Mouse (Mus musculus) limb, embryonic 15.5 days (tissue): ENCODE results near the gene Bcas3. TPM values are rescaled to one million over a fixed set of nuclear protein-coding genes. Genes with fewer than 3 reads are reported as not detected.

Experiments
- ATAC-seq: fragments of 200-750 bp; cut with Nextera tagmentation; 2 replicates; pipeline ENCODE4 v1.8.0; 2017; ENCODE audit warnings: low read depth, moderate TSS enrichment; ENCODE audit not compliant: insufficient number of reproducible peaks, low FRiP score, low TSS enrichment
- H3K27ac ChIP-seq: fragments of 300-500 bp; sonication (generic); 2 replicates; pipeline ENCODE4 v1.5.1; 2015; ENCODE audit warnings: moderate library complexity, mild to moderate bottlenecking, inconsistent platforms
- H3K27me3 ChIP-seq: fragments of 300-500 bp; sonication (generic); 2 replicates; pipeline ENCODE4 v1.6.1; 2015; ENCODE audit warnings: inconsistent platforms
- H3K36me3 ChIP-seq: fragments of 300-500 bp; sonication (generic); 2 replicates; pipeline ENCODE4 v1.6.1; 2015; ENCODE audit warnings: inconsistent platforms
- H3K4me1 ChIP-seq: fragments of 300-500 bp; sonication (generic); 2 replicates; pipeline ENCODE4 v1.6.1; 2015; ENCODE audit warnings: inconsistent platforms
- H3K4me2 ChIP-seq: fragments of 300-500 bp; sonication (generic); 2 replicates; pipeline ENCODE4 v1.6.1; 2015; ENCODE audit warnings: mild to moderate bottlenecking, inconsistent platforms
- H3K4me3 ChIP-seq: fragments of 300-500 bp; sonication (generic); 2 replicates; pipeline ENCODE4 v1.5.1; 2015; ENCODE audit warnings: mild to moderate bottlenecking, inconsistent platforms
- H3K9ac ChIP-seq: fragments of 300-500 bp; sonication (generic); 2 replicates; pipeline ENCODE4 v1.6.1; 2015; ENCODE audit warnings: inconsistent platforms
- H3K9me3 ChIP-seq: fragments of 300-500 bp; sonication (generic); 2 replicates; pipeline ENCODE4 v1.6.1; 2016; ENCODE audit warnings: inconsistent platforms
- WGBS: fragments of 180-500 bp; shearing (Covaris S2); methylation state at CpG from one replicate; pipeline ENCODE4 v1.1.7; 2015; 5-methylcytosine and 5-hydroxymethylcytosine counted together
- polyA plus RNA-seq: library from polyadenylated mRNA; unstranded; fragments of >200 nt; fragmentation: Nextera tagmentation; extraction: Ambion mirVana; gene quantifications from 2 replicates; pipeline ENCODE4 v1.2.1, GENCODE M21; 2015

Gene Bcas3
- polyA plus RNA-seq, 1 experiment from 2014 or later: 23.6 TPM

DNA sequence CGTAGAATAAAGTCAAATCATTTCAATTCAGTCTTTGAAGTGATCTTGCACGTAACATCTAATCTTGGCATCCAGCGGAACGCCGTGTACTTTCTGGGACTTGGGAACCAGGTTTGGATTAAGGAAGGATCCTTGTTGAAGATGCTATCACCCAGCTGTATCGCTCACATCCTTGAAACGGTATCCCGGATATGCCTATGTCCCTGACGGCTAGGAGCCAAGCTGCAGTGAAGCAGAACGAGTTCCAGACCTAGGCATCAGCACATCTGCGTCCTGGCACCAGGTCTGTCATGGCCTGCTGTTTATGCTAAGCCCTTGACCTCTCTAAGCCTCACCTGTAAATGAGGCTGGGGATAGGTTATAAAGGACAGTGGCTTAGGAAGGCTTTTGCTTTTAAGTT is 447.4 kb downstream of the Bcas3 start:
- Histone ChIP-seq H3K9me3 (no peaks in the 10 kb centered on the region), H3K4me2 (no peak overlapping the region), H3K36me3 (no peaks in the 10 kb centered on the region), H3K27ac (no peak overlapping the region), H3K4me3 (no peak overlapping the region), H3K9ac (no peak overlapping the region), H3K4me1 (peaks cover 5% of the 10 kb centered on the region; the same call in 1 of the 2 replicates), H3K27me3 (peaks cover 46% of the 10 kb centered on the region)
- 43% methylated on average over 11 of the region's 11 CpGs for WGBS
- ATAC-seq: no peak

DNA sequence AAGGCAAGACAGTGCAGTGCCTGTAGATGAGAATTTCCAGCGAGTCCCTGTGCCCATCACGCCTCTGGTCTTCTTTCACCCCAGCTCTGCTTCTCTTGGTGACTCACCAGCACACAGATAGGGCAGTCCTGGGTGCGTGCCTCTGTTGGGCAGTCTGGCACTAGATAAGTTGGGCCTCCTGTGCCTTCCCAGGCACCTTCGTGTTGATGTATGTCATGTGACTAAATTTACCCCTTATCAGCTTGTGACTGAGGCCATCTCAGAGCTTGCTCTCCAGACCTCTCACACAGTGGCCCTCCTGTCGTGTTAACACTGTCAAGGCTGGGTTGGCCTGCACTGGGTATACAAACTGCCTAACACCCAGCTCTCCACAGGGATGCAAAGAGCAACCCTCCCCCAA is 451.1 kb downstream of the Bcas3 start:
- Histone ChIP-seq H3K36me3 (no peaks in the 10 kb centered on the region), H3K4me1 (peaks cover 5% of the 10 kb centered on the region; the same call in 1 of the 2 replicates), H3K4me3 (no peak overlapping the region), H3K27me3 (peaks cover 39% of the 10 kb centered on the region), H3K27ac (no peak overlapping the region), H3K9me3 (no peaks in the 10 kb centered on the region), H3K9ac (no peak overlapping the region), H3K4me2 (no peak overlapping the region)
- no peak for ATAC-seq
- WGBS: 70% methylated on average over 5 of the region's 5 CpGs

DNA sequence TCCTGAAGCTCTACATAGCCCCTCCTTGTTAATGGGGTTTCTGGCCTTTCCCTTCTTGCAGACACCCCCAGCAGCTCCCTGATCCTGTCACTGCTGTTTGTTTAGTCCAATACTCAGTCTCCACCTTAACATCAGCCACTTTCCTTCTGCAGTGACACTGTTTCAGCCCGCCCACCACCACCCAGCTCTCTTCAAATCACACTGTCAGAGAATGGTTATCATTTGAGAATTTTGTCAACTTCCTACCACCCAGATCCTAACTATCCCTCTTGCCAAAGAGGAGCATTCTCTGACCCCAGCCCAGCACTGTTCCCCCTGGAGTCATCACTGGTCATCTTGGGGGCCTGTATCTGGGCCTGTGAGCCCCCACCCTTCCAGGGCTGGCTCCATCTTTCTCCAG is 452.8 kb downstream of the Bcas3 start:
- WGBS: 84% methylated on average over 1 of the region's 1 CpGs
- ATAC-seq: no peak
- Histone ChIP-seq H3K27ac (no peak overlapping the region), H3K27me3 (peaks cover 25% of the 10 kb centered on the region), H3K36me3 (no peaks in the 10 kb centered on the region), H3K9ac (no peak overlapping the region), H3K9me3 (no peaks in the 10 kb centered on the region), H3K4me3 (no peak overlapping the region), H3K4me2 (no peak overlapping the region), H3K4me1 (no peaks in the 10 kb centered on the region)

DNA sequence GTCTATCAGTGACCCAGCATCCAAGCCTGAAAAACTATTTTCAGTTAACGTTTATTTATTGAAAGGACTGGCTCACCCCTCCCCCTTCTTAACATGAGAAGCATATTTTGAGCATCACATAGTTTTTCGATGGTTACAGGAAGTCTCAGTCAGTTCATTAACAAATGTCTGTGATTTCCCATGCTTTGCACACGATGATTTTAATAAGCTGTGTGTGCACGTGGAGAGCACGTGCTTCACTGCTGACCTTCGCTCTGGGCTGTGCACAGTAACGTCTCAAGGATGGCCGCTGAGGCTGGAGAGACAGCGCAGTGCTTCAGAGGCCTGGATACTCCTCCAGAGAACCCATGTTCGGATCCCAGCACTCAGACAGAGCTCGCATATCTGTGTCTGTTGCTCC is 454.4 kb downstream of the Bcas3 start:
- WGBS: 69% methylated on average over 11 of the region's 11 CpGs
- no peak overlapping the region for H3K9ac ChIP-seq
- H3K4me2 ChIP-seq: no peak overlapping the region
- 0 out of 2 replicates have a peak, but pooled peaks cover 6% of the 10 kb centered on the region for H3K4me1 ChIP-seq
- H3K27me3 ChIP-seq: peaks cover 16% of the 10 kb centered on the region
- H3K9me3 ChIP-seq: no peaks in the 10 kb centered on the region
- no peak overlapping the region for H3K27ac ChIP-seq
- H3K36me3 ChIP-seq: no peaks in the 10 kb centered on the region
- ATAC-seq: no peak
- no peak overlapping the region for H3K4me3 ChIP-seq

DNA sequence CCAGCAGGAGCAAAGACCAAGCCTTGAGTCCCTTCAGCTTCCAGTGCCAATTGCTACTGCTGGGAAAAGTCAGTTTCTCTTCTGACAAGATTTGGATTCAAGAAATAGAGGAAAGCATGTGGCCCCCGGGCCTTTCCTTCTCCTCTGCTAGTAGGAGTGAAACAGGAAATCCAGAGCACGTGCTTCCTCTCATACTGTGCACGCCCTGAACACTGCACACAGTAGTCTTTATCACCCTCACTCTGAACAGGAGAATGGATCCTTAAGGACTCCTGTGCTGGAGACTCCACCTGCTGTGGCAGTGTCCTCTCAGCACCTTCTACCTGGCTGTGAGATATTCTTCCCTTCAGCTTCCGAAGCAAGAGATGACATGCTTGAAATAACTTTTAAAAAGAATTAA is 458.3 kb downstream of the Bcas3 start:
- ATAC-seq: no peak
- WGBS: 62% methylated on average over 4 of the region's 4 CpGs
- H3K4me3 ChIP-seq: no peak overlapping the region
- peaks cover 3% of the 10 kb centered on the region; the same call in 1 of the 2 replicates for H3K27me3 ChIP-seq
- no peak overlapping the region for H3K9ac ChIP-seq
- no peaks in the 10 kb centered on the region for H3K9me3 ChIP-seq
- H3K27ac ChIP-seq: no peak overlapping the region
- H3K4me2 ChIP-seq: no peak overlapping the region
- H3K4me1 ChIP-seq: 0 out of 2 replicates have a peak, but pooled peaks cover 8% of the 10 kb centered on the region
- no peaks in the 10 kb centered on the region for H3K36me3 ChIP-seq

DNA sequence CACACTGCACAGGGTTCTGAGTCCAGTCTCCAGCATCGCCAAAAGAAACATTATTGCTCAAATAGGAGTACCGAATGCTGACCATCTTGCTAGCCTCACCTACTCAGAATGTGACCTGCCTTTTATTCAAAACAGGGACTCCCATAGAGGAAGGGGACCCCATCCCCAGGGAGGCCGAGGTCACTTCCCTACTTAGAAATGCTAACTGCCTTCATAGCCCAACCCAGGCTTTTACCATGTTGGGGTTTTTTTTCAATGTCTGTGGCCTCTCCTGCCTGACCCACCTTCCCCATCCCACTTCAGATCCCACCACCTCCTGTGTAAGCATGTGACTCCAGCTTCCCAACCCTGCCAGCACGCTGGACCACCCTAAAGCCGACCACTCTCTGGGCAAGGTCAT is 458.7 kb downstream of the Bcas3 start:
- no peak overlapping the region for H3K4me3 ChIP-seq
- no peaks in the 10 kb centered on the region for H3K36me3 ChIP-seq
- no peak overlapping the region for H3K9ac ChIP-seq
- 87% methylated on average over 5 of the region's 5 CpGs for WGBS
- H3K27ac ChIP-seq: no peak overlapping the region
- ATAC-seq: no peak
- H3K9me3 ChIP-seq: no peaks in the 10 kb centered on the region
- H3K4me2 ChIP-seq: no peak overlapping the region
- H3K4me1 ChIP-seq: 0 out of 2 replicates have a peak, but pooled peaks cover 10% of the 10 kb centered on the region
- H3K27me3 ChIP-seq: peaks cover 3% of the 10 kb centered on the region; the same call in 1 of the 2 replicates

DNA sequence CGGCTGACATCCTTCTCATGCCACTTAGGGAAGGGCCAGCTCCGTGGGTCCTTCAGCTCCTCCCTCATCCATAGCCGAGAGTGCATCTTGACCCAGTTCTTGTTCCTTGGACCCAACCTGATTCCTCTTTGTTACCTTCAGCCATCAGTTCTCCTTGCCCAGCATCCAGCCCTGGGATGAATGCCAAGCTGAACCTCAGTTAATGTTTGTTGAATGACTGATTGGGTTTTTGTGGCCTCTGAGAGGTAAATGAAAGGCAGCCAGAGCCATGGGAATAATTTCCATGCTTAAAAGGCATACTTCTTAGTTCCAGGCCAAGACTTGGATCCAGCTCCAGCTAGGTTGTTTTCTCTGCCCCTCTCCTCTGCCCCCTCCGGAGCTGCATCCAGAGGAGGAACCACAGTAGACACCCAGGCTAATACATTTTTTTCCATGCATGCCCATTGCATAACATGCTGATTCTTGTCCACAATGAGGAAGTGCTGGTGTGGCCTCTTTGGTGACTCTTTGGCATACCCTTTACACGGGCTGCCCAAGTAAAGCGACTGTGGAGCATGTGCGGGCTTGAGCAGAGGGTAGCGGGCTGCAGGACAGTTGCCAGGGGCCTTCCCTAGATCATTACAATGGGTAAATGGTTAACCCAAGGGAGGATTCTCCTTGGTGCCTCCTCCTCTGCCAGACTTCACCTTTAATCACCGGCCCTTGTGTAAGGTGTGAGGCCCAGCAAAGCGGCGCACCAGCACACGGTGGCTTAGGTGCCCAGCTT is 459.4 kb downstream of the Bcas3 start:
- Histone ChIP-seq H3K4me1 (0 out of 2 replicates have a peak, but pooled peaks cover 10% of the 10 kb centered on the region), H3K27ac (no peak overlapping the region), H3K9ac (no peak overlapping the region), H3K4me2 (no peak overlapping the region), H3K9me3 (no peaks in the 10 kb centered on the region), H3K27me3 (peaks cover 5% of the 10 kb centered on the region; the same call in 1 of the 2 replicates), H3K4me3 (no peak overlapping the region), H3K36me3 (no peaks in the 10 kb centered on the region)
- no peak for ATAC-seq
- 82% methylated on average over 12 of the region's 12 CpGs for WGBS

DNA sequence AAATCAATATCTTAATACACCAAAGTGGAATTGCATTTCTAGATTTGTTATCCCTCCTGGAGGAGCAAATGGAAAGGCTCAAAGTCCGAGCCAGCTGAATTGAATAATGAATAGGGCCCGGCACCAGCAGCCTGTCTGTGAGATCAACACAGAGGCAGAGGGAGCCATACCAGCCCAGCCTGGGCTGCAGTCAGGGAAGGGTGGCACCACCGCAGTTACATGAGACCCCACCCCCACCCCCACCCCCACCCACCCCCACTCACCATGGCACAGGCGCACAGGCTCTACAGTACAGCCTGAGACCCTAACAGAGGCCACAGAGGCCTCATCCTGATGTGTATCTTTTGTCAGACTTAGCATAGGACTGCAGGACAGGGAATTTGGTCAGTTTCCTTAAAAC is 461.7 kb downstream of the Bcas3 start:
- 42% methylated on average over 4 of the region's 4 CpGs for WGBS
- Histone ChIP-seq H3K4me1 (0 out of 2 replicates have a peak, but pooled peaks cover 10% of the 10 kb centered on the region), H3K4me3 (no peak overlapping the region), H3K9me3 (no peaks in the 10 kb centered on the region), H3K27ac (no peak overlapping the region), H3K9ac (no peak overlapping the region), H3K36me3 (no peaks in the 10 kb centered on the region), H3K4me2 (no peak overlapping the region), H3K27me3 (peaks cover 13% of the 10 kb centered on the region; the same call in 1 of the 2 replicates)
- no peak for ATAC-seq

DNA sequence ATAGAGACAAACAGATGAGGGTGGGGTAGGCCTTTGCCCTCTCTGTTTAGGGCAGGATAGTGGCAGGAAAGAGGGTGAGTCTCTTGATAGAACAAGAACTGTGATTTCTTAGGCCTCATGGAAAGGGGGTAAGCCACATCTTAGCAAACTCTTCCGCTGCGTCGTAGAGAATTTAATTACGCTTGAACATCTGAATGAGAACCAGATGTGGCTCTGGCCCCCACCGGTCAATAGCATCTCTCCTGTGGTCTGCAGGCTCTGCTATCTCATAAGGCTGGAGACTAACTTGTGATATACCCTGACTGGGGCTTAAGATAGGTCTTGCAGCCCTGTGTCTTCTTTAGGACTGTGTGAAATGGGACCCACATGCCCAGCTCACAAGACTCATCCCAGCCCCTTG is 463.5 kb downstream of the Bcas3 start:
- Histone ChIP-seq H3K4me3 (no peak overlapping the region), H3K9ac (no peak overlapping the region), H3K36me3 (no peaks in the 10 kb centered on the region), H3K4me2 (no peak overlapping the region), H3K27me3 (peaks cover 19% of the 10 kb centered on the region; the same call in 1 of the 2 replicates), H3K9me3 (no peaks in the 10 kb centered on the region), H3K4me1 (peaks cover 21% of the 10 kb centered on the region; the same call in 1 of the 2 replicates), H3K27ac (no peak overlapping the region)
- 39% methylated on average over 5 of the region's 5 CpGs for WGBS
- ATAC-seq: no peak

DNA sequence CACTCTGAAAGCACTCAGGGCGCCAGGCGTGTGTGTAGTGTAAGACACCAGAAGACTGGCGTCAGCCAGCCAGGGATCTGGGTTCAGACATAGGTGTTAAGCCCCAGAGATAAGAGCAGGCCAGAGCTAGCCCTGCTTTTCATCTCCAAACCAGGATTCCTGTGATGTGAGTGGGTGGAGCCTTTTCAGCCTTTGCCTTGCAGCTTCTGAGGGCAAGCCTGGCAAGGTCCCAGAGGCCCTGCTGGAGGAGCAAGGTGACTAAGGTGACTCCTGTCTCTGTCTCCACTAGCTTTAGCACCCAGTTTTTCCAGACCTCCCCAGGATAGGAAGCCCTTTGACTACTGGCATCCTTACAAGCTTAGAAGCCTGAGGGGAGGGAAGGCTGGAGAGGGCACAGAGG is 465.4 kb downstream of the Bcas3 start:
- no peak for ATAC-seq
- Histone ChIP-seq H3K36me3 (no peaks in the 10 kb centered on the region), H3K27me3 (peaks cover 28% of the 10 kb centered on the region; the same call in 1 of the 2 replicates), H3K27ac (no peak overlapping the region), H3K4me1 (peaks cover 15% of the 10 kb centered on the region), H3K4me2 (no peak overlapping the region), H3K9ac (no peak overlapping the region), H3K4me3 (no peak overlapping the region), H3K9me3 (no peaks in the 10 kb centered on the region)
- WGBS: 71% methylated on average over 3 of the region's 3 CpGs

DNA sequence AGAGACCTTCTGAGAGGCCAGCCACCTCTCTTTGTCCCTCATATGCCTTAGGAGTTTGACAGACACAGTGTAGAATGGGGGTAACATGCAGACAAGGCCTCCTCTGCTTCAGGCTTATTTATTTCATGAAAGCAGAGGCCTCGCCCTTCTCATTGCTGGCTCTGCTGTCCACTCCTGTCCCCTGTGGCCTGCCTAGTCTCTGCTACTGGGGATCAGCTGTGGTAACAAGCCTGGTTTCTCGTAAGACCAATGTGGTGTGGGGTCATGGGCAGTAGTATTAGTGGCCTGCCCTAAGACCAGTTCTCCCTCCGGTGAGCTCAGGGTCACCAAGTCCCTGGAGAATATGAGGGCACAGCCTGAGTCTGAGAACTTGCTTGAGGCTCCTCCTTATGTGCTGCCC is 468.0 kb downstream of the Bcas3 start:
- no peak overlapping the region for H3K4me2 ChIP-seq
- H3K9me3 ChIP-seq: no peaks in the 10 kb centered on the region
- 87% methylated on average over 3 of the region's 3 CpGs for WGBS
- peaks cover 13% of the 10 kb centered on the region for H3K4me1 ChIP-seq
- ATAC-seq: no peak
- no peaks in the 10 kb centered on the region for H3K36me3 ChIP-seq
- no peak overlapping the region for H3K4me3 ChIP-seq
- H3K27ac ChIP-seq: no peak overlapping the region
- H3K27me3 ChIP-seq: peaks cover 48% of the 10 kb centered on the region
- H3K9ac ChIP-seq: no peak overlapping the region

DNA sequence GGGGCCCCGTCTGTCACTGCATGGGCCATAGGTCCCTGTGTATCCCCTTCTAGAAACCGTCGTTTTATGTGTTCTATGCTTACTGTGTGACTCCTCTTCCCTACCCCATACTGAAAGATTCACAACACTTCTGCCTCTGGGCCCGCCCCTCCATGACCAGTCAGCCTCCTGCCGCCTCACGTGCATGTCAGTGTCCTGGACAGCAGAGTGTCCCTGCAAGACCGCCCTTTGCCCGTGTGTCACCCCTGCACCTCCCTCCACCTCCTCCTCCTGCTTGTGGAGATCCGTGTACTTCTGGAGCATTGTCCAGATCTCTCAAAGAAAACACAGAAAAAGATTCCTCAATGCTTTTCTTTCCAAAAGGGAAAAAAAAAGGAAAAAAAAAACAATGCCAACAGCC is 468.7 kb downstream of the Bcas3 start:
- peaks cover 11% of the 10 kb centered on the region for H3K4me1 ChIP-seq
- no peak overlapping the region for H3K4me2 ChIP-seq
- ATAC-seq: no peak
- H3K9me3 ChIP-seq: no peaks in the 10 kb centered on the region
- no peak overlapping the region for H3K4me3 ChIP-seq
- peaks cover 55% of the 10 kb centered on the region for H3K27me3 ChIP-seq
- 82% methylated on average over 9 of the region's 9 CpGs for WGBS
- no peak overlapping the region for H3K27ac ChIP-seq
- H3K36me3 ChIP-seq: no peaks in the 10 kb centered on the region
- no peak overlapping the region for H3K9ac ChIP-seq
